In genomic region chr2:180743321-180743720, GRCm38 (mm10) we compare ENCODE assay signal across 27 mouse cellular contexts. TPM values are rescaled to one million over a fixed set of nuclear protein-coding genes. Genes with fewer than 3 reads are reported as not detected.
DNase-seq lines count a peak whose midpoint lies in the region; ATAC-seq and TF ChIP-seq lines count a peak whose summit lies in the region.
"Had no signal": no experiment of that assay in that cellular context is flagged by ENCODE, and none has a peak within 500 bp of the region (broad histone marks: within the 10 kb centered on the region; RNA-seq: fewer than 3 reads in every experiment).

No protein-coding gene starts in this region.

- TF ChIP-seq RAD21 in MEL (IDR thresholded peaks at IDR 0.05; ENCODE audit: low read depth, low read length): no peak

- TF ChIP-seq POLR2A in ES-Bruce4 (IDR thresholded peaks at IDR 0.05; ENCODE audit: insufficient read depth, low read length) (no peak), MEL (IDR thresholded peaks at IDR 0.05; ENCODE audit: control insufficient read depth in 1 of 2, insufficient read depth in 1 of 2, low read depth in 1 of 2, low read length in 2 of 2, poor library complexity in 1 of 2) (no peak)

- H3K79me2 ChIP-seq in MEL (ENCODE audit: control insufficient read depth, insufficient read depth, low read length, poor library complexity): no peaks in the 10 kb centered on the region

- H3K4me2 ChIP-seq in midbrain, embryonic 11.5 days: no peak overlapping the region
- H3K4me2 ChIP-seq in midbrain, embryonic 14.5 days (ENCODE audit: low read length): no peak overlapping the region
- no peak overlapping the region for H3K4me2 ChIP-seq in neural tube, embryonic 15.5 days
- no peak overlapping the region for H3K4me2 ChIP-seq in hindbrain, embryonic 14.5 days (replicated peaks)

- H3K27ac ChIP-seq in midbrain, embryonic 11.5 days (ENCODE audit: low read depth, low read length): no peak overlapping the region
- H3K27ac ChIP-seq in midbrain, embryonic 14.5 days (replicated peaks; ENCODE audit: low read depth, low read length): no peak overlapping the region
- H3K27ac ChIP-seq in ES-Bruce4 (ENCODE audit: insufficient read depth, low read length) (peak overlapping the region; percentile 42), ES-E14 (ENCODE audit: insufficient read depth, low read depth, low read length, poor library complexity, severe bottlenecking) (peak overlapping the region; percentile 17; the same call in 1 of the 2 replicates), MEL (ENCODE audit: control insufficient read depth, low read depth, low read length) (no peak overlapping the region)
- no peak overlapping the region for H3K27ac ChIP-seq in neural tube, embryonic 15.5 days (replicated peaks)
- H3K27ac ChIP-seq in hindbrain, embryonic 14.5 days: no peak overlapping the region

- no peaks in the 10 kb centered on the region for H3K27me3 ChIP-seq in midbrain, embryonic 11.5 days (ENCODE audit: control insufficient read depth, insufficient read depth, low read length)
- no peaks in the 10 kb centered on the region for H3K27me3 ChIP-seq in midbrain, embryonic 14.5 days (ENCODE audit: control insufficient read depth, insufficient read depth, low read length)
- H3K27me3 ChIP-seq in ES-Bruce4 (ENCODE audit: control insufficient read depth, insufficient read depth, low read length, poor library complexity, severe bottlenecking): no peaks in the 10 kb centered on the region
- H3K27me3 ChIP-seq in MEL (ENCODE audit: control insufficient read depth in 1 of 2, insufficient read depth in 2 of 2, low read length in 2 of 2): no peaks in the 10 kb centered on the region
- peaks cover 3% of the 10 kb centered on the region; the same call in 1 of the 2 replicates for H3K27me3 ChIP-seq in neural tube, embryonic 15.5 days (replicated peaks)
- no peaks in the 10 kb centered on the region for H3K27me3 ChIP-seq in hindbrain, embryonic 14.5 days (ENCODE audit: control insufficient read depth, insufficient read depth, low read length)

- no peaks in the 10 kb centered on the region for H3K9me3 ChIP-seq in midbrain, embryonic 11.5 days (ENCODE audit: control insufficient read depth, low read length)
- H3K9me3 ChIP-seq in midbrain, embryonic 14.5 days (ENCODE audit: control insufficient read depth, low read length): no peaks in the 10 kb centered on the region
- H3K9me3 ChIP-seq in ES-Bruce4 (replicated peaks; ENCODE audit: control insufficient read depth, insufficient read depth, low read length, poor library complexity, severe bottlenecking): no peaks in the 10 kb centered on the region
- H3K9me3 ChIP-seq in ES-E14 (ENCODE audit: control insufficient read depth, insufficient read depth, low read depth, low read length): no peaks in the 10 kb centered on the region
- H3K9me3 ChIP-seq in MEL (replicated peaks; ENCODE audit: insufficient read depth, low read length): no peaks in the 10 kb centered on the region
- no peaks in the 10 kb centered on the region for H3K9me3 ChIP-seq in neural tube, embryonic 15.5 days (replicated peaks)
- no peaks in the 10 kb centered on the region for H3K9me3 ChIP-seq in hindbrain, embryonic 14.5 days (ENCODE audit: control insufficient read depth, low read length)
- H3K9me3 ChIP-seq: G1E had no signal

- WGBS in midbrain, embryonic 11.5 days: 85% methylated on average over 2 of the region's 2 CpGs
- WGBS in midbrain, embryonic 14.5 days: 91% methylated on average over 2 of the region's 2 CpGs
- 96% methylated on average over 2 of the region's 2 CpGs for WGBS in neural tube, embryonic 15.5 days
- 94% methylated on average over 2 of the region's 2 CpGs for WGBS in hindbrain, embryonic 14.5 days

- TF ChIP-seq CTCF in ES-Bruce4 (IDR thresholded peaks at IDR 0.05; ENCODE audit: low read depth, low read length) (no peak), MEL (IDR thresholded peaks at IDR 0.05 in 2 of 3, conservative IDR thresholded peaks at IDR 0.05 in 1 of 3; ENCODE audit: control insufficient read depth in 1 of 3, insufficient read depth in 1 of 3, low read depth in 2 of 3, low read length in 3 of 3, poor library complexity in 1 of 3, severe bottlenecking in 1 of 3) (no peak)

- TF ChIP-seq EP300 in ES-Bruce4 (IDR thresholded peaks at IDR 0.05; ENCODE audit: insufficient read depth, low read depth, low read length): no peak
- no peak for TF ChIP-seq EP300 in MEL (IDR thresholded peaks at IDR 0.05; ENCODE audit: low read depth in 1 of 2, low read length in 2 of 2)

- peak; percentile 59 for DNase-seq in midbrain, embryonic 11.5 days (ENCODE audit: low spot score, missing footprints)
- DNase-seq in midbrain, embryonic 14.5 days: no peak
- DNase-seq in ES-E14 (ENCODE audit: low read depth, low spot score) (no peak), MEL (ENCODE audit: low read depth, low spot score) (no peak)
- no peak for DNase-seq in kidney, postnatal 36 days
- DNase-seq in hindbrain, embryonic 14.5 days (ENCODE audit: low spot score): no peak
- DNase-seq: adrenal gland, adult 2 months; adrenal gland, adult 8-10 months; adrenal gland, postnatal 10 days; adrenal gland, postnatal 14 days; adrenal gland, postnatal 25 days; adrenal gland, postnatal 36 days; B cell, adult 2 months; cerebellum, adult 11 months; cerebellum, adult 11-12 months; cerebellum, adult 18-20 months; cerebellum, adult 2 months; cerebellum, adult 8-10 months had no signal

- no peak for ATAC-seq in midbrain, embryonic 11.5 days (ENCODE audit: low FRiP score)
- ATAC-seq in midbrain, embryonic 14.5 days (ENCODE audit: low FRiP score, low TSS enrichment): no peak
- no peak for ATAC-seq in neural tube, embryonic 15.5 days (ENCODE audit: low FRiP score)
- no peak for ATAC-seq in hindbrain, embryonic 14.5 days (ENCODE audit: low FRiP score)
- ATAC-seq: activated CD4-positive, CD25-positive, alpha-beta regulatory T cell, adult 4 months; CD4-positive, CD25-positive, alpha-beta regulatory T cell, adult 4 months; Patski had no signal

- in situ Hi-C loops in ES-E14 (cut with MboI; ENCODE audit: low sequenced_read_pairs in 2 of 2, unreplicated experiment in 2 of 2): no loop called here

- no peaks in the 10 kb centered on the region for H3K36me3 ChIP-seq in midbrain, embryonic 11.5 days (ENCODE audit: control insufficient read depth, insufficient read depth, low read length)
- no peaks in the 10 kb centered on the region for H3K36me3 ChIP-seq in midbrain, embryonic 14.5 days (ENCODE audit: control insufficient read depth, insufficient read depth, low read length)
- H3K36me3 ChIP-seq in ES-Bruce4 (ENCODE audit: control insufficient read depth, insufficient read depth, low read length, poor library complexity, severe bottlenecking): no peaks in the 10 kb centered on the region
- H3K36me3 ChIP-seq in ES-E14 (ENCODE audit: control insufficient read depth, insufficient read depth, low read length, poor library complexity, severe bottlenecking): no peaks in the 10 kb centered on the region; the same call in 1 of the 2 replicates
- H3K36me3 ChIP-seq in MEL (ENCODE audit: control insufficient read depth in 1 of 2, insufficient read depth in 2 of 2, low read length in 2 of 2): no peaks in the 10 kb centered on the region
- H3K36me3 ChIP-seq in neural tube, embryonic 15.5 days: no peaks in the 10 kb centered on the region
- H3K36me3 ChIP-seq in hindbrain, embryonic 14.5 days (replicated peaks; ENCODE audit: control insufficient read depth, insufficient read depth): no peaks in the 10 kb centered on the region
- H3K36me3 ChIP-seq: G1E had no signal

- no peaks in the 10 kb centered on the region for H3K4me1 ChIP-seq in midbrain, embryonic 11.5 days (ENCODE audit: control insufficient read depth, insufficient read depth, low read length)
- 0 out of 2 replicates have a peak, but pooled peaks cover 6% of the 10 kb centered on the region for H3K4me1 ChIP-seq in midbrain, embryonic 14.5 days (ENCODE audit: control insufficient read depth, insufficient read depth, low read length)
- H3K4me1 ChIP-seq in ES-Bruce4 (ENCODE audit: control insufficient read depth, insufficient read depth, low read length) (peaks cover 14% of the 10 kb centered on the region), ES-E14 (ENCODE audit: control insufficient read depth in 2 of 2, insufficient read depth in 2 of 2, low read length in 2 of 2, poor library complexity in 1 of 2) (peaks cover 8 to 28% of the 10 kb centered on the region in 2 experiments; a peak in 3 of 4 replicates), MEL (ENCODE audit: control insufficient read depth in 1 of 2, insufficient read depth in 2 of 2, low read length in 2 of 2) (no peaks in the 10 kb centered on the region)
- H3K4me1 ChIP-seq in neural tube, embryonic 15.5 days: peaks cover 14% of the 10 kb centered on the region
- 0 out of 2 replicates have a peak, but pooled peaks cover 8% of the 10 kb centered on the region for H3K4me1 ChIP-seq in hindbrain, embryonic 14.5 days (replicated peaks; ENCODE audit: control insufficient read depth, insufficient read depth, low read length)

- H3K9ac ChIP-seq in midbrain, embryonic 11.5 days (ENCODE audit: low read length): no peak overlapping the region
- H3K9ac ChIP-seq in midbrain, embryonic 14.5 days (replicated peaks; ENCODE audit: low read length): no peak overlapping the region
- H3K9ac ChIP-seq in ES-Bruce4 (ENCODE audit: low read depth, poor library complexity, severe bottlenecking) (no peak overlapping the region), ES-E14 (ENCODE audit: insufficient read depth, low read depth, low read length, poor library complexity, severe bottlenecking) (no peak overlapping the region), MEL (ENCODE audit: control insufficient read depth, low read depth, low read length, poor library complexity, severe bottlenecking) (no peak overlapping the region)
- H3K9ac ChIP-seq in neural tube, embryonic 15.5 days (replicated peaks): no peak overlapping the region
- H3K9ac ChIP-seq in hindbrain, embryonic 14.5 days: no peak overlapping the region

- H3K4me3 ChIP-seq in midbrain, embryonic 11.5 days (ENCODE audit: low read depth, low read length): no peak overlapping the region
- H3K4me3 ChIP-seq in midbrain, embryonic 14.5 days (replicated peaks; ENCODE audit: low read depth, low read length): no peak overlapping the region
- no peak overlapping the region for H3K4me3 ChIP-seq in ES-Bruce4 (ENCODE audit: low read depth, low read length)
- H3K4me3 ChIP-seq in ES-E14 (ENCODE audit: insufficient read depth in 1 of 2, low read depth in 1 of 2, low read length in 2 of 2, poor library complexity in 1 of 2, severe bottlenecking in 1 of 2): no peak overlapping the region
- no peak overlapping the region for H3K4me3 ChIP-seq in MEL (ENCODE audit: control insufficient read depth in 1 of 2, insufficient read depth in 1 of 2, low read depth in 2 of 2, low read length in 2 of 2)
- H3K4me3 ChIP-seq in neural tube, embryonic 15.5 days (replicated peaks): no peak overlapping the region
- H3K4me3 ChIP-seq in hindbrain, embryonic 14.5 days (replicated peaks; ENCODE audit: low read length): no peak overlapping the region

RNA-seq across cellular contexts. Expression of gene Slc17a9, which starts 18.3 kb away (rescaled TPM):
- 0.19 TPM in 1 of 2 replicates, not detected in the other for polyA plus RNA-seq in midbrain, embryonic 11.5 days (2014; fragmentation: Nextera tagmentation; extraction: Ambion mirVana)
- polyA plus RNA-seq in midbrain, embryonic 14.5 days (2014; fragmentation: Nextera tagmentation; extraction: Ambion mirVana): 0.12 TPM in 1 of 2 replicates, not detected in the other
- 20.2 and 22.6 TPM in 2 replicates for polyA plus RNA-seq in ES-Bruce4 (2011; ENCODE audit: insufficient read depth, insufficient read length, low read depth, missing spikeins)
- 12.0 and 28.1 TPM in 2 replicates for total RNA-seq in ES-E14 (2012; rRNA removed)
- 6.5 and 6.7 TPM in 2 replicates for total RNA-seq in MEL (2012; rRNA removed)
- polyA plus RNA-seq in MEL (2012; ENCODE audit: insufficient read depth in 1 of 2, insufficient read length in 2 of 2, low read depth in 1 of 2, low replicate concordance in 2 of 2, missing spikeins in 1 of 2): 10 to 100 TPM in 1 of 2 experiments, not detected in 1; 16.1 TPM
- polyA plus RNA-seq in neural tube, embryonic 15.5 days (2015; fragmentation: Nextera tagmentation; extraction: Ambion mirVana): 0.31 and 1.4 TPM in 2 replicates
- 0.16 and 0.37 TPM in 2 replicates for polyA plus RNA-seq in hindbrain, embryonic 14.5 days (2014; fragmentation: Nextera tagmentation; extraction: Ambion mirVana)

RNA-seq across cellular contexts. Expression of gene Bhlhe23, which starts 33.4 kb away (rescaled TPM):
- 22.2 and 23.5 TPM in 2 replicates for polyA plus RNA-seq in midbrain, embryonic 11.5 days (2014; fragmentation: Nextera tagmentation; extraction: Ambion mirVana)
- 20.1 and 21.3 TPM in 2 replicates for polyA plus RNA-seq in midbrain, embryonic 14.5 days (2014; fragmentation: Nextera tagmentation; extraction: Ambion mirVana)
- not detected in 2 replicates for polyA plus RNA-seq in ES-Bruce4 (2011; ENCODE audit: insufficient read depth, insufficient read length, low read depth, missing spikeins)
- total RNA-seq in ES-E14 (2012; rRNA removed): 0.11 and 0.18 TPM in 2 replicates
- total RNA-seq in MEL (2012; rRNA removed): not detected in 2 replicates
- polyA plus RNA-seq in MEL (2012; ENCODE audit: insufficient read depth in 1 of 2, insufficient read length in 2 of 2, low read depth in 1 of 2, low replicate concordance in 2 of 2, missing spikeins in 1 of 2): not detected
- polyA plus RNA-seq in neural tube, embryonic 15.5 days (2015; fragmentation: Nextera tagmentation; extraction: Ambion mirVana): 1.6 and 1.9 TPM in 2 replicates
- 0.36 and 1.3 TPM in 2 replicates for polyA plus RNA-seq in hindbrain, embryonic 14.5 days (2014; fragmentation: Nextera tagmentation; extraction: Ambion mirVana)
- total RNA-seq: adrenal gland, adult 18-20 months; adrenal gland, adult 2 months; adrenal gland, adult 8-10 months; adrenal gland, postnatal 10 days; adrenal gland, postnatal 14 days; adrenal gland, postnatal 25 days; adrenal gland, postnatal 36 days; adrenal gland, postnatal 4 days; CH12.LX had no signal
- polyA plus RNA-seq: activated CD4-positive, CD25-positive, alpha-beta regulatory T cell, adult 4 months; adrenal gland, adult 2 months; CD4-positive, CD25-positive, alpha-beta regulatory T cell, adult 4 months; cerebellum, adult 2 months; G1E; Patski had no signal

RNA-seq across cellular contexts. Expression of gene Gid8, which starts 33.4 kb away (rescaled TPM):
- polyA plus RNA-seq in midbrain, embryonic 11.5 days (2014; fragmentation: Nextera tagmentation; extraction: Ambion mirVana): 63.3 and 63.4 TPM in 2 replicates
- polyA plus RNA-seq in midbrain, embryonic 14.5 days (2014; fragmentation: Nextera tagmentation; extraction: Ambion mirVana): 51.8 and 64.9 TPM in 2 replicates
- 78.5 and 81.4 TPM in 2 replicates for polyA plus RNA-seq in ES-Bruce4 (2011; ENCODE audit: insufficient read depth, insufficient read length, low read depth, missing spikeins)
- total RNA-seq in ES-E14 (2012; rRNA removed): 57.8 and 64.7 TPM in 2 replicates
- 42.7 and 52.8 TPM in 2 replicates for total RNA-seq in MEL (2012; rRNA removed)
- 10 to 100 TPM in 1 of 2 experiments, not detected in 1; 65.5 TPM for polyA plus RNA-seq in MEL (2012; ENCODE audit: insufficient read depth in 1 of 2, insufficient read length in 2 of 2, low read depth in 1 of 2, low replicate concordance in 2 of 2, missing spikeins in 1 of 2)
- polyA plus RNA-seq in neural tube, embryonic 15.5 days (2015; fragmentation: Nextera tagmentation; extraction: Ambion mirVana): 54.9 and 57.5 TPM in 2 replicates
- 56.3 and 56.7 TPM in 2 replicates for polyA plus RNA-seq in hindbrain, embryonic 14.5 days (2014; fragmentation: Nextera tagmentation; extraction: Ambion mirVana)

RNA-seq across cellular contexts. Expression of gene Dido1, which starts 33.5 kb away (rescaled TPM):
- 28.8 and 30.5 TPM in 2 replicates for polyA plus RNA-seq in midbrain, embryonic 11.5 days (2014; fragmentation: Nextera tagmentation; extraction: Ambion mirVana)
- polyA plus RNA-seq in midbrain, embryonic 14.5 days (2014; fragmentation: Nextera tagmentation; extraction: Ambion mirVana): 31.2 and 38.1 TPM in 2 replicates
- 62.5 and 67.8 TPM in 2 replicates for polyA plus RNA-seq in ES-Bruce4 (2011; ENCODE audit: insufficient read depth, insufficient read length, low read depth, missing spikeins)
- total RNA-seq in ES-E14 (2012; rRNA removed): 84.7 and 90.6 TPM in 2 replicates
- total RNA-seq in MEL (2012; rRNA removed): 27.9 and 30.1 TPM in 2 replicates
- 10 to 100 TPM; 17.8 to 35.1 TPM for polyA plus RNA-seq in MEL (2012; ENCODE audit: insufficient read depth in 1 of 2, insufficient read length in 2 of 2, low read depth in 1 of 2, low replicate concordance in 2 of 2, missing spikeins in 1 of 2)
- polyA plus RNA-seq in neural tube, embryonic 15.5 days (2015; fragmentation: Nextera tagmentation; extraction: Ambion mirVana): 21.4 and 23.1 TPM in 2 replicates
- 26.6 and 27.1 TPM in 2 replicates for polyA plus RNA-seq in hindbrain, embryonic 14.5 days (2014; fragmentation: Nextera tagmentation; extraction: Ambion mirVana)

Comparison
In these comparisons a context has a peak if more than half of its experiments do, and no peak if none do; other contexts are left out.
1. H3K27ac ChIP-seq: peak in ES-Bruce4 (single experiment) and ES-E14 (single experiment); none in midbrain, embryonic 11.5 days (single experiment), midbrain, embryonic 14.5 days (single experiment), MEL (single experiment), neural tube, embryonic 15.5 days (single experiment) and hindbrain, embryonic 14.5 days (single experiment).